18 mouse cellular contexts compared by ENCODE assay signal in the genomic region with DNA sequence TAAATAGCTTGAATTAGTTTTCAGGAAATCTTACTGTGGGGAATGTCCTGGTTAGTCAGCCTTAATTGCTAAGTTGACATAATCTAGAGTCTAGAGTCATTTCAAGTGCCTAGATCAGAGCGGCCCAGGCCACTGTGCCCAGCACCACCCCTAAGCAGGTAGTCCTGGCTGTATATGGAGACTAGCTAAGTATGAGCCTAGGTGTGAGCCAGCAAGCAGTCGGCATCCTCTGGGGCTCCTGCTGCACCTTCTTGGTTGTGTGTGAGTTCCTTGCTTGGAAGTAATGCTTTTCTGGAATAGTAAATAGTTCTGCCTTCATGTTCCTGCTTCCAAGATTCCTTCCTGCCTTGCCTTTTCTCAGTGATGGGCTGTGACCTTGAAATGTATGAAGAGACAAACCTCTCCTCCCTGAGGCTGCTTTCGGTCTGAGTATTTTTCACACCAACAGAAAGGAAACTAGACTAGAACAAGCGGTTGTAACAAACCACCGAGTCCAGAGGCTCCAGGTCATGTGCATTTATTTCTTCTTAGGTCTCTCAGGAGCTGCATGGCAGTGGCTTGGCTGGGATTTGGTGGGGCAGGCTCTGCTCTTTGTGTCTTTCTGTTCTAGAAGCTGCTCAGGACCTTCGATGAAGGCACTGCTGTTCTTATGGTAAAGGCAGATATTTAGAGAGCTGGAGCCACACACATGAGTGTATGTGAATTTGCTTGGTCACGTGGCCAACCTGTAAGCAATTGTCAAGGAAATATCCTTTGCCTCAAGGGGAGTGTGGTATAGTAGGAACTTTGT. TPM values are rescaled to one million over a fixed set of nuclear protein-coding genes. Genes with fewer than 3 reads are reported as not detected.
"Had no signal": no experiment of that assay in that cellular context is flagged by ENCODE, and none has a peak within 500 bp of the region (broad histone marks: within the 10 kb centered on the region; RNA-seq: fewer than 3 reads in every experiment).

No protein-coding gene starts in this region.

- H3K27ac ChIP-seq: midbrain, embryonic 12.5 days; neural tube, embryonic 12.5 days; stomach, embryonic 15.5 days; stomach, postnatal 0 days had no signal

- DNase-seq: lung, adult 18-20 months; lung, embryonic 14.5 days; lung, postnatal 10 days; lung, postnatal 4 days; midbrain, embryonic 14.5 days; right cerebral cortex, postnatal 14 days; thymus, adult 2 months; thymus, postnatal 25 days; thymus, postnatal 4 days had no signal

- ATAC-seq: midbrain, embryonic 16.5 days had no signal

- H3K4me2 ChIP-seq: lung, embryonic 14.5 days; midbrain, embryonic 12.5 days; neural tube, embryonic 12.5 days; stomach, embryonic 15.5 days had no signal

- H3K36me3 ChIP-seq: midbrain, embryonic 12.5 days; neural tube, embryonic 12.5 days; stomach, embryonic 15.5 days had no signal

- H3K9ac ChIP-seq: lung, embryonic 14.5 days; midbrain, embryonic 12.5 days; neural tube, embryonic 12.5 days; stomach, embryonic 15.5 days had no signal

- H3K27me3 ChIP-seq: midbrain, embryonic 12.5 days; neural tube, embryonic 12.5 days; stomach, embryonic 15.5 days had no signal

- H3K4me1 ChIP-seq: midbrain, embryonic 12.5 days; neural tube, embryonic 12.5 days; stomach, embryonic 15.5 days had no signal

- H3K9me3 ChIP-seq: midbrain, embryonic 12.5 days; neural tube, embryonic 12.5 days; stomach, embryonic 15.5 days had no signal

- H3K4me3 ChIP-seq: midbrain, embryonic 12.5 days; neural tube, embryonic 12.5 days; stomach, embryonic 15.5 days had no signal

RNA-seq across cellular contexts. Expression of gene Lrrc52, which starts 30.2 kb away (rescaled TPM):
- total RNA-seq: megakaryocyte, adult 5-6 weeks; neutrophil, adult 5-6 weeks had no signal
- polyA plus RNA-seq: midbrain, embryonic 12.5 days; midbrain, embryonic 14.5 days; midbrain, embryonic 16.5 days; neural tube, embryonic 12.5 days; neural tube, embryonic 14.5 days; spleen, adult 2 months; stomach, postnatal 0 days; thymus, adult 2 months had no signal
